Mouse (Mus musculus): Measurements from ENCODE around the gene Bdh2. TPM values are rescaled to one million over a fixed set of nuclear protein-coding genes. Genes with fewer than 3 reads are reported as not detected.

The Bdh2 gene
- polyA plus RNA-seq (2017; shearing (Covaris generic)) = not detected

DNA sequence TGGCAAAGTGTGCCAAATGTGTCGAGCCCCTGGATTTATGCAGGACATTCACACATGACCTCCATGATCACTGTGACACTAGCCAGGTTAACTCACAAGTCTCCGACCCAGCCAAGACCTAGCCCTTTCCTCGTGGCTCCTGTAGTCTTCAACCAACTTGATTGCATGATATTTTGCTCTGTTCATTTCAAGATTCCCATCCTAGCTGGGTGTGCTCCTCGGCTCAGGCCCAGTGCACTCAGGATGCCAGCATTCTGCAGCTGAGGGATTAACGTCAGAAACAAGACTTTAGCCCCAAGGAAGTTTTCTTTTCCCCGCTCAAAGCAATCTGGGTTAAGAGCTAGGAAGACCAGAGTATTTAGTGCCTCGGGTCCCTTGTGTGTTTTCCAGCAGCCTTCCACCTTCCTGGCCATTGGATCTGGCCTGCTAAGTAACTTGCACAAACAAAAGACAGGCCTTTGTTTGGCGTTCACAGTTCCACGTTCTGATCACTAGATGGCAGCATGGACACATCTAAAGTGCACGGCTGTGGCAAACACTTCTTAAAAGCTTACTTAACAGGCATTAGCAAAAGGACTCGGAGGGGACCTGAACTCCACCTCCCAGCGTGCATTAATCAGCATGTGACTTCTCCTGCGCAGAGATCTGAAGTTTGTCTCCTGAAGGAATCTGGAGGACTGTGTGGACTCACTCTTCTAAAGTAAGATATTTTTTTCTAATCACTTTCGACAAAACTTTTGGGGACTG, at the start of gene Bdh2:
TSS of gene Bdh2 (plus strand) at position 553 of the 747 bp plus-strand sequence.

DNA sequence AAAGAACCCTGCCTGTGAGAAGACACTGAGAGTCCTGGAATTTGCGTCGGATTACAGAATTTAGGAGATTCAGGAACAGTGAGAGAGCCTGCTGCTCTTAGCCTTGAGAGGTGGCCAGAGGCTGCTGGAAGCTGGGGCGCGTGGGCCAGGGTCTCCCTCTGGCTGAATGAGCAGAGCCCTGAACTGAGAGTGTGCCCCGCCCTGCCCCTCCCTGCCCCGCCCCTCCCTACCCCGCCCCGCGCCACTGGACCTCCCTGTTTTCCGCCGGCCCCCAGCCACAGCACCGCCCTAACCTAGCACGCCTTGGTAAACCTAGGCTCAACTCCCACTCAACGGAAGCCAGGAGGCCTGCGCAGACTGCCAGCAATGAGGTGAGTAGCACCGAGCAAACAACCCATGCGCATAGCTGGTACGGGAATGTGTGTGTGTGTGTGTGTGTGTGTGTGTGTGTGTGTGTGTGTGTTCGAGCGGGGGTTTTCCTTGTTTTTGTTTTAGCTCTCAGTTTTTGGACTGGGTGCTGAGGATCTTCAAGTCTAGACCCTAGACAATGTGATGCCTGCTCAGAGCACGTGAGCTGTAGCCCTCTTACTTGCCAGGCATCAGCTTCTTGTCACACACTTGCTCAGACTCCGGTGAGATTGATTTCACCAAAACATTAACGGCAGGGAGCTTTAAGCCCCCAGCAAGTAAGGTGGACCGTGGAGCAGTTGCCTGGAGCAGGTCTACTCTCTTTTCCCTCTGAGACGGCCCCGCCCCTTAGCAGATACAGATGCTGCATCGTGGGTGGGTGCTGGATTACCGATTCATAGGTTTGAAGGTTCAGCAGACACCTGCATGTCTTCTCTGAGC, 26.6 kb downstream of the Bdh2 start, which contains the start of gene Slc9b2:
TSS of gene Slc9b2 (plus strand) at position 290 of the 849 bp plus-strand sequence.

DNA sequence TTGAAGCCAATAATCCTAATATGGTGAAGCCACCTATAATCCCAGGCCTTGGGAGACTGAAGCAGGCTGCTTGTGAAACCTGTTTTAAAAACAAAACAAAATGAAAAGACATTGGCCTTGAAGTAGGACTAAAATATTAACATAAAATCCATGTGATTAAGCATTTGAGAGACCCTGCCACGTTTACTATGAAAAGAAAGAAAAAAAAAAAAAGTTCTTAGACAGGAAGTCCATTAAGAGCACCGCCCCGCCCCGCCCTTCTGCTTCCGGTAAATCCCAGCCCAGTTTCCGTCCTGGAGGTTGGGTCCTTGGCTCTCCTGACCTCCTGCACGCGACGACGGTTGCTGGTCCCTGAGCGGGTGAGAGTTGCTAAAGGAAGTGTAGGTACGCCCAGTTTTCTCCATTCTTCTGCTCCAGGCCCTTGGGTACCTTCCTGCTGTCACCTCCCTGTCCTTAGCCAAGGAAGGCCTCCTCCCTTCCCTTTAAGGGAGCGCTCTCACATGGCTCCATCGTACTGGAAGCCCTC, 66.8 kb downstream of the Bdh2 start, which contains the start of gene Slc9b1:
TSS of gene Slc9b1 (plus strand) at position 291 of the 526 bp plus-strand sequence.

Other genes with a start within 250 kb of the Bdh2 start
- gene Cenpe, start 68.7 kb upstream of the Bdh2 start, polyA plus RNA-seq (2017; shearing (Covaris generic)) = 3.0 TPM
- gene Slc9b2, start 26.5 kb downstream of the Bdh2 start, polyA plus RNA-seq (2017; shearing (Covaris generic)) = 12.6 TPM
- 0.20 TPM for gene Slc9b1, start 66.8 kb downstream of the Bdh2 start, polyA plus RNA-seq (2017; shearing (Covaris generic))
- 63.6 TPM for gene Cisd2, start 142.7 kb downstream of the Bdh2 start, polyA plus RNA-seq (2017; shearing (Covaris generic))
- 629 TPM for gene Ube2d3, start 156.9 kb downstream of the Bdh2 start, polyA plus RNA-seq (2017; shearing (Covaris generic))
- gene Manba, start 204.4 kb downstream of the Bdh2 start, polyA plus RNA-seq (2017; shearing (Covaris generic)) = 37.1 TPM

Data from activated CD4-positive, CD25-positive, alpha-beta regulatory T cell, adult 9 weeks (primary cell).